Mouse (Mus musculus): ENCODE measurements around the gene Gtpbp10. TPM values are rescaled to one million over a fixed set of nuclear protein-coding genes. Genes with fewer than 3 reads are reported as not detected.

Gtpbp10 gene
- polyA plus RNA-seq, 1 experiment = 32.0 TPM

GRCm38 (mm10) chr5:5504456-5504855, 54.9 kb downstream of the Gtpbp10 start:
- Histone ChIP-seq H3K27ac (ENCODE audit: insufficient read depth, low read length) (no peak overlapping the region), H3K4me3 (ENCODE audit: insufficient read depth, low read length) (no peak overlapping the region), H3K4me1 (ENCODE audit: control insufficient read depth, insufficient read depth, low read length) (no peaks in the 10 kb centered on the region)
- TF ChIP-seq CTCF (IDR thresholded peaks at IDR 0.05; ENCODE audit: borderline replicate concordance, insufficient read depth, low read length) (no peak), POLR2A (IDR thresholded peaks at IDR 0.05; ENCODE audit: low read depth, low read length) (no peak)

- TF ChIP-seq CTCF (IDR thresholded peaks at IDR 0.05; ENCODE audit: borderline replicate concordance, insufficient read depth, low read length) = no peak
- TF ChIP-seq POLR2A (IDR thresholded peaks at IDR 0.05; ENCODE audit: low read depth, low read length) = no peak
- no peak overlapping the region for H3K4me3 ChIP-seq (ENCODE audit: insufficient read depth, low read length)
- no peak overlapping the region for H3K27ac ChIP-seq (ENCODE audit: insufficient read depth, low read length)
- no peaks in the 10 kb centered on the region for H3K4me1 ChIP-seq (ENCODE audit: control insufficient read depth, insufficient read depth, low read length)
Observed at GRCm38 (mm10) chr5:5503381-5503780, 56.0 kb downstream of the Gtpbp10 start.

GRCm38 (mm10) chr5:5501583-5501982, 57.8 kb downstream of the Gtpbp10 start:
- Histone ChIP-seq H3K27ac (ENCODE audit: insufficient read depth, low read length) (no peak overlapping the region), H3K4me3 (ENCODE audit: insufficient read depth, low read length) (no peak overlapping the region), H3K4me1 (ENCODE audit: control insufficient read depth, insufficient read depth, low read length) (peaks cover 2% of the 10 kb centered on the region; the same call in 1 of the 2 replicates)
- TF ChIP-seq CTCF (IDR thresholded peaks at IDR 0.05; ENCODE audit: borderline replicate concordance, insufficient read depth, low read length) (no peak), POLR2A (IDR thresholded peaks at IDR 0.05; ENCODE audit: low read depth, low read length) (no peak)

GRCm38 (mm10) chr5:5496393-5496792, 62.9 kb downstream of the Gtpbp10 start:
- H3K4me1 ChIP-seq (ENCODE audit: control insufficient read depth, insufficient read depth, low read length) = peaks cover 6% of the 10 kb centered on the region; the same call in 1 of the 2 replicates
- H3K4me3 ChIP-seq (ENCODE audit: insufficient read depth, low read length) = no peak overlapping the region
- no peak overlapping the region for H3K27ac ChIP-seq (ENCODE audit: insufficient read depth, low read length)
- TF ChIP-seq POLR2A (IDR thresholded peaks at IDR 0.05; ENCODE audit: low read depth, low read length) (no peak), CTCF (IDR thresholded peaks at IDR 0.05; ENCODE audit: borderline replicate concordance, insufficient read depth, low read length) (no peak)

GRCm38 (mm10) chr5:5495042-5495441, 64.3 kb downstream of the Gtpbp10 start:
- Histone ChIP-seq H3K27ac (ENCODE audit: insufficient read depth, low read length) (no peak overlapping the region), H3K4me3 (ENCODE audit: insufficient read depth, low read length) (no peak overlapping the region), H3K4me1 (ENCODE audit: control insufficient read depth, insufficient read depth, low read length) (peaks cover 6% of the 10 kb centered on the region; the same call in 1 of the 2 replicates)
- no peak for TF ChIP-seq POLR2A (IDR thresholded peaks at IDR 0.05; ENCODE audit: low read depth, low read length)
- TF ChIP-seq CTCF (IDR thresholded peaks at IDR 0.05; ENCODE audit: borderline replicate concordance, insufficient read depth, low read length) = no peak

GRCm38 (mm10) chr5:5494269-5495005, 64.9 kb downstream of the Gtpbp10 start:
- H3K4me3 ChIP-seq (ENCODE audit: insufficient read depth, low read length) = no peak overlapping the region
- TF ChIP-seq POLR2A (IDR thresholded peaks at IDR 0.05; ENCODE audit: low read depth, low read length) (no peak), CTCF (IDR thresholded peaks at IDR 0.05; ENCODE audit: borderline replicate concordance, insufficient read depth, low read length) (peak; percentile 27; the same call in 1 of the 2 replicates)
- no peak overlapping the region for H3K27ac ChIP-seq (ENCODE audit: insufficient read depth, low read length)
- H3K4me1 ChIP-seq (ENCODE audit: control insufficient read depth, insufficient read depth, low read length) = peaks cover 6% of the 10 kb centered on the region; the same call in 1 of the 2 replicates

- Histone ChIP-seq H3K4me3 (ENCODE audit: insufficient read depth, low read length) (no peak overlapping the region), H3K4me1 (ENCODE audit: control insufficient read depth, insufficient read depth, low read length) (peaks cover 6% of the 10 kb centered on the region; the same call in 1 of the 2 replicates), H3K27ac (ENCODE audit: insufficient read depth, low read length) (no peak overlapping the region)
- TF ChIP-seq CTCF (IDR thresholded peaks at IDR 0.05; ENCODE audit: borderline replicate concordance, insufficient read depth, low read length) (no peak), POLR2A (IDR thresholded peaks at IDR 0.05; ENCODE audit: low read depth, low read length) (no peak)
Observed at GRCm38 (mm10) chr5:5492163-5492562, 67.2 kb downstream of the Gtpbp10 start.

Other genes with a start within 250 kb of the Gtpbp10 start
- 41.4 and 50.0 TPM in 2 replicates for gene Cdk14, start 139.2 kb downstream of the Gtpbp10 start, polyA plus RNA-seq (2011; ENCODE audit: insufficient read length, low read depth, missing spikeins)
- gene 1700015F17Rik, start 80.4 kb downstream of the Gtpbp10 start, polyA plus RNA-seq (2011; ENCODE audit: insufficient read length, low read depth, missing spikeins) = not detected in 2 replicates
- 29.4 and 29.7 TPM in 2 replicates for gene Cldn12, start 44.6 kb downstream of the Gtpbp10 start, polyA plus RNA-seq (2011; ENCODE audit: insufficient read length, low read depth, missing spikeins)
- gene Gm8773, start 14.3 kb upstream of the Gtpbp10 start, polyA plus RNA-seq (2011; ENCODE audit: insufficient read length, low read depth, missing spikeins) = 1.8 and 2.6 TPM in 2 replicates
- 3.6 and 5.0 TPM in 2 replicates for gene Cfap69, start 104.7 kb upstream of the Gtpbp10 start, polyA plus RNA-seq (2011; ENCODE audit: insufficient read length, low read depth, missing spikeins)
- gene Steap2, start 135.0 kb upstream of the Gtpbp10 start, polyA plus RNA-seq (2011; ENCODE audit: insufficient read length, low read depth, missing spikeins) = 63.5 and 68.2 TPM in 2 replicates
- 29.2 and 33.8 TPM in 2 replicates for gene Steap1, start 189.8 kb upstream of the Gtpbp10 start, polyA plus RNA-seq (2011; ENCODE audit: insufficient read length, low read depth, missing spikeins)